In genomic region chr6:127265901-127266812, GRCm38 (mm10) we compare ENCODE assay signal across 8 mouse cellular contexts.
A peak's percentile ranks its signal among the peaks of the same experiment; 100 is the strongest.
DNase-seq lines count a peak whose midpoint lies in the region; ATAC-seq and TF ChIP-seq lines count a peak whose summit lies in the region.

No protein-coding gene starts in this region.

- H3K4me1 ChIP-seq in MEL (ENCODE audit: control insufficient read depth in 1 of 2, insufficient read depth in 2 of 2, low read length in 2 of 2) = peaks cover 0 to 4% of the 10 kb centered on the region in 2 experiments; a peak in 1 of 4 replicates
- peaks cover 9% of the 10 kb centered on the region for H3K4me1 ChIP-seq in neural tube, embryonic 13.5 days (replicated peaks)

- TF ChIP-seq CTCF in MEL (IDR thresholded peaks at IDR 0.05 in 2 of 3, conservative IDR thresholded peaks at IDR 0.05 in 1 of 3; ENCODE audit: control insufficient read depth in 1 of 3, insufficient read depth in 1 of 3, low read depth in 2 of 3, low read length in 3 of 3, poor library complexity in 1 of 3, severe bottlenecking in 1 of 3) = no peak
- no peak for TF ChIP-seq CTCF in layer of hippocampus, adult 2 months (conservative IDR thresholded peaks at IDR 0.05)

- no peaks in the 10 kb centered on the region for H3K79me2 ChIP-seq in MEL (ENCODE audit: control insufficient read depth, insufficient read depth, low read length, poor library complexity)

- no peaks in the 10 kb centered on the region; a peak in 1 of 4 replicates for H3K27me3 ChIP-seq in MEL (ENCODE audit: control insufficient read depth in 1 of 2, insufficient read depth in 2 of 2, low read length in 2 of 2)
- H3K27me3 ChIP-seq in neural tube, embryonic 13.5 days = no peaks in the 10 kb centered on the region; the same call in 1 of the 2 replicates

- no peaks in the 10 kb centered on the region for H3K9me3 ChIP-seq in MEL (replicated peaks; ENCODE audit: insufficient read depth, low read length)
- no peaks in the 10 kb centered on the region for H3K9me3 ChIP-seq in neural tube, embryonic 13.5 days

- peaks cover 0 to 3% of the 10 kb centered on the region in 2 experiments; a peak in 2 of 4 replicates for H3K36me3 ChIP-seq in MEL (ENCODE audit: control insufficient read depth in 1 of 2, insufficient read depth in 2 of 2, low read length in 2 of 2)
- H3K36me3 ChIP-seq in neural tube, embryonic 13.5 days = no peaks in the 10 kb centered on the region

- peak overlapping the region; percentile 64 for H3K4me2 ChIP-seq in neural tube, embryonic 13.5 days

- H3K9ac ChIP-seq in MEL (ENCODE audit: control insufficient read depth, low read depth, low read length, poor library complexity, severe bottlenecking) = peak overlapping the region; percentile 64
- peak overlapping the region; percentile 63 for H3K9ac ChIP-seq in neural tube, embryonic 13.5 days

- TF ChIP-seq EP300 in MEL (IDR thresholded peaks at IDR 0.05; ENCODE audit: low read depth in 1 of 2, low read length in 2 of 2) = no peak; a peak in 1 of 4 replicates

- no peak for TF ChIP-seq RAD21 in MEL (IDR thresholded peaks at IDR 0.05; ENCODE audit: low read depth, low read length)

- ATAC-seq in neural tube, embryonic 13.5 days (ENCODE audit: low read depth) = peak; percentile 51; the same call in 1 of the 2 replicates

- TF ChIP-seq POLR2A in MEL (IDR thresholded peaks at IDR 0.05; ENCODE audit: control insufficient read depth in 1 of 2, insufficient read depth in 1 of 2, low read depth in 1 of 2, low read length in 2 of 2, poor library complexity in 1 of 2) = no peak

- peak overlapping the region; percentile 25 for H3K27ac ChIP-seq in MEL (ENCODE audit: control insufficient read depth, low read depth, low read length)
- H3K27ac ChIP-seq in layer of hippocampus, adult 2 months = peak overlapping the region; percentile 8; the same call in 1 of the 2 replicates
- H3K27ac ChIP-seq in neural tube, embryonic 13.5 days (replicated peaks) = peak overlapping the region; percentile 56

- peak; percentile 73 for DNase-seq in MEL (ENCODE audit: low read depth, low spot score)
- DNase-seq in cerebellum, adult 18-20 months = peak; percentile 32 to 52
- DNase-seq in forelimb bud, embryonic 11.5 days (ENCODE audit: low read depth, low spot score) = peak; percentile 16
- DNase-seq in heart, postnatal 4 days = peak; percentile 86
- peak in 1 of 2 experiments; percentile 55 for DNase-seq in layer of hippocampus, adult 2 months (ENCODE audit: low spot score in 2 of 2)
- DNase-seq in lung, adult 18-20 months = peak; percentile 78 to 79
- peak; percentile 81 for DNase-seq in testis, postnatal 10 days (ENCODE audit: low spot score)

- WGBS in neural tube, embryonic 13.5 days = 10% methylated on average over 20 of the region's 21 CpGs

- H3K4me3 ChIP-seq in MEL (ENCODE audit: control insufficient read depth in 1 of 2, insufficient read depth in 1 of 2, low read depth in 2 of 2, low read length in 2 of 2) = peak overlapping the region; percentile 62 to 64
- H3K4me3 ChIP-seq in layer of hippocampus, adult 2 months = peak overlapping the region; percentile 47
- H3K4me3 ChIP-seq in neural tube, embryonic 13.5 days = peak overlapping the region; percentile 37

TF ChIP-seq in MEL, 35 proteins besides CTCF, POLR2A, EP300 and RAD21:
- TF ChIP-seq USF1 (IDR thresholded peaks at IDR 0.05; ENCODE audit: low read depth, low read length) = no peak
- TF ChIP-seq ETS1 (IDR thresholded peaks at IDR 0.05; ENCODE audit: low read depth, low read length) = peak; percentile 48; the same call in 1 of the 2 replicates
- TF ChIP-seq ZC3H11A (IDR thresholded peaks at IDR 0.05; ENCODE audit: low read depth, low read length) = peak; percentile 10; the same call in 1 of the 2 replicates
- no peak for TF ChIP-seq POLR2AphosphoS2 (IDR thresholded peaks at IDR 0.05; ENCODE audit: low read length)
- peak; percentile 76 for TF ChIP-seq ELF1 (IDR thresholded peaks at IDR 0.05; ENCODE audit: low read depth, low read length)
- no peak for TF ChIP-seq MAFK (IDR thresholded peaks at IDR 0.05; ENCODE audit: borderline replicate concordance, low read depth, low read length)
- TF ChIP-seq GABPA (IDR thresholded peaks at IDR 0.05; ENCODE audit: low read depth, low read length) = no peak
- TF ChIP-seq ZNF384 (IDR thresholded peaks at IDR 0.05; ENCODE audit: low read depth, low read length) = peak; percentile 84
- TF ChIP-seq USF2 (IDR thresholded peaks at IDR 0.05; ENCODE audit: borderline replicate concordance in 1 of 2, insufficient read depth in 1 of 2, low read depth in 1 of 2, low read length in 2 of 2) = no peak
- no peak for TF ChIP-seq CHD2 (IDR thresholded peaks at IDR 0.05; ENCODE audit: low read length)
- TF ChIP-seq TCF12 (IDR thresholded peaks at IDR 0.05; ENCODE audit: low read depth, low read length) = 0 out of 2 replicates have a peak, but pooled peaks have one; percentile 3
- no peak for TF ChIP-seq MAX (IDR thresholded peaks at IDR 0.05; ENCODE audit: low read length)
- TF ChIP-seq BHLHE40 (IDR thresholded peaks at IDR 0.05; ENCODE audit: borderline replicate concordance, low read depth, low read length) = no peak
- TF ChIP-seq SIN3A (IDR thresholded peaks at IDR 0.05; ENCODE audit: low read length) = 0 out of 2 replicates have a peak, but pooled peaks have one; percentile 38
- TF ChIP-seq ZKSCAN1 (IDR thresholded peaks at IDR 0.05; ENCODE audit: low read depth, low read length) = no peak
- TF ChIP-seq MXI1 (IDR thresholded peaks at IDR 0.05; ENCODE audit: low read depth, low read length) = peak; percentile 39; the same call in 1 of the 2 replicates
- TF ChIP-seq GATA1 (IDR thresholded peaks at IDR 0.05; ENCODE audit: low read depth, low read length) = no peak
- no peak for TF ChIP-seq JUND (IDR thresholded peaks at IDR 0.05; ENCODE audit: low read depth, low read length)
- TF ChIP-seq HCFC1 (IDR thresholded peaks at IDR 0.05; ENCODE audit: low read depth, low read length) = peak; percentile 48; the same call in 1 of the 2 replicates
- no peak for TF ChIP-seq TBP (IDR thresholded peaks at IDR 0.05; ENCODE audit: low read depth, low read length)
